Mouse (Mus musculus) frontal cortex, adult (tissue): ENCODE data around the gene Kcnj4.
"Not testable (repeated sequence)": the region's sequence is repeated elsewhere in the genome, so short reads cannot be mapped to it uniquely, and the experiment has no call there.

Experiments
- ATAC-seq: cut with Nextera tagmentation; 2 replicates; pipeline ENCODE4 v1.9.2; 2017; ENCODE audit warnings: mild to moderate bottlenecking, moderate library complexity, mixed read lengths; ENCODE audit not compliant: low TSS enrichment

Gene Kcnj4

GRCm38 (mm10) chr15:79456104-79456503 lies 48.9 kb downstream of the Kcnj4 start:
- ATAC-seq = not testable (repeated sequence)

GRCm38 (mm10) chr15:79455106-79455810 lies 49.8 kb downstream of the Kcnj4 start, which contains the start of gene Csnk1e:
Gene Csnk1e (minus strand): TSS chr15:79455566.
- peak; percentile 72; the same call in 1 of the 2 replicates for ATAC-seq

- ATAC-seq = no peak
Measured at GRCm38 (mm10) chr15:79453831-79454230, 51.2 kb downstream of the Kcnj4 start.

GRCm38 (mm10) chr15:79448041-79448440 lies 57.0 kb downstream of the Kcnj4 start:
- no peak for ATAC-seq

GRCm38 (mm10) chr15:79445786-79446654 lies 59.0 kb downstream of the Kcnj4 start:
- no peak for ATAC-seq

- ATAC-seq = peak; percentile 82
Measured at GRCm38 (mm10) chr15:79443856-79444410, 61.1 kb downstream of the Kcnj4 start.

GRCm38 (mm10) chr15:79442961-79443518 lies 62.0 kb downstream of the Kcnj4 start:
- ATAC-seq = no peak

- no peak for ATAC-seq
Measured at GRCm38 (mm10) chr15:79442257-79442611, 62.8 kb downstream of the Kcnj4 start.

GRCm38 (mm10) chr15:79441331-79442256 lies 63.4 kb downstream of the Kcnj4 start:
- ATAC-seq = 0 out of 2 replicates have a peak, but pooled peaks have one; percentile 24

GRCm38 (mm10) chr15:79440651-79441330 lies 64.2 kb downstream of the Kcnj4 start:
- ATAC-seq = no peak

GRCm38 (mm10) chr15:79440223-79440622 lies 64.8 kb downstream of the Kcnj4 start:
- no peak for ATAC-seq

GRCm38 (mm10) chr15:79439386-79439785 lies 65.7 kb downstream of the Kcnj4 start:
- no peak for ATAC-seq

- ATAC-seq = no peak
Measured at GRCm38 (mm10) chr15:79438816-79439215, 66.2 kb downstream of the Kcnj4 start.

- ATAC-seq = no peak
Measured at GRCm38 (mm10) chr15:79438209-79438810, 66.7 kb downstream of the Kcnj4 start.

GRCm38 (mm10) chr15:79437541-79438208 lies 67.4 kb downstream of the Kcnj4 start:
- ATAC-seq = no peak

- no peak for ATAC-seq
Measured at GRCm38 (mm10) chr15:79436481-79436921, 68.5 kb downstream of the Kcnj4 start.

- ATAC-seq = no peak
Measured at GRCm38 (mm10) chr15:79435191-79435671, 69.8 kb downstream of the Kcnj4 start.
